Mouse (Mus musculus): ENCODE measurements around the gene Cenpv.

Cenpv gene

DNA sequence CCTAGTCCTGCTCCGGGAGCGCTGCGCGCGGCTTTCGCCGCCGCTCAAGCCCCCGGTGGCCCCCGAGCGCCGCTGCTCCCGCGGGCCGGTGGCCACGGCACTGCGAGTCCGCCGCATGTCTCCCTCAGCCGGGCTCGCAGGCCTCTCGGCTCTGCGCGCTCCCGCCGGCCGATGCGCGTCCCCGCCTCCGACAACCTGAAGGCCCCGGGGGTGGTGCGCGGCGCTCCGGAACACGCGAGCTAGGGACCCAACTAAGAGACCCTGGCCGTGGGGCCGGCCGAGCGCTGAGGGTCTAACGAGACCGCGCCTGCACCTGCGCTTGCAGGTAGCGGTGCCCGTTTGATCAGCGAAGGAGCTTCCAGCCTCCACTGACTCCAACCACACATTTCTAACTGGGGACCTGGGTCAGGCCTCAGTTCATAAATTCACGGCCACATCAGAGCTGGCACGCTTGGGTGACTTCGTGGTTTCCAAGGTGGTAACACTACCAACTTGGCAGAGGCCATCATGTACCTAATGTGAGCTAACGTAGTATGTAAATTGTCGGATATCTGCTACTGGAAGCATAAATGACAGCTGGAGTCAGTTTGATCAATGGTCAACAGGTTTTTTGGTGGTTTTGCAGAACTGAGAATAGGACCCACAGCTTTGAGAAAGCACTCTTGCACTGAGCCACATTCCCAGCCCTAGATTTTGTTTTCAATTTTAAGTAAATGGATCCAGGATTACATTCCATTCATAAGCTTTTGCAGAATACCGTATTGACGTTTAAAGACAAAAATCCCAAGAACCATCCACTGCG, at the start of gene Cenpv:
Gene Cenpv (minus strand): TSS at position 173 of the 802 bp plus-strand sequence.
- DNase-seq (ENCODE audit: low read depth, low spot score) = no peak

DNA sequence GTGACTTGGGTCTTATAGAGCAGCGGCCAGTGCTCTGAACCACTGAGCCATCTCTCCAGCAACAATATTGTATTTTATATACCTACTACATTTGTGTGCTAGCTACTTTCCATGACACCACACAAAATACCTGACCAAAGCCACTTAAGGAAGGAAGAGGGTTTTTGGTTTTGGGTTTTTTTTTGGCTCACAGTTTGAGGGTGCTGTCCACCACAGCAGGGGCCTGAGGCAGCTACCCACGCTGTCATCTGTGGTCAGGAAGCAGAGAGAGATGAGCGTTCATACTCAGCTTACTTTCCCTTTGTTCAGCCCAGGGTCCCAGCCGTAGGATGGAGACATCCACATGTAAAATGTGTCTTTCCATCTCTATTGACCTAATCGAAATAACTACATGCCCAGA, 48.0 kb upstream of the Cenpv start:
- DNase-seq (ENCODE audit: low read depth, low spot score) = no peak

- DNase-seq (ENCODE audit: low read depth, low spot score) = no peak
Observed at GRCm38 (mm10) chr11:62584671-62585206, 45.7 kb upstream of the Cenpv start.

DNA sequence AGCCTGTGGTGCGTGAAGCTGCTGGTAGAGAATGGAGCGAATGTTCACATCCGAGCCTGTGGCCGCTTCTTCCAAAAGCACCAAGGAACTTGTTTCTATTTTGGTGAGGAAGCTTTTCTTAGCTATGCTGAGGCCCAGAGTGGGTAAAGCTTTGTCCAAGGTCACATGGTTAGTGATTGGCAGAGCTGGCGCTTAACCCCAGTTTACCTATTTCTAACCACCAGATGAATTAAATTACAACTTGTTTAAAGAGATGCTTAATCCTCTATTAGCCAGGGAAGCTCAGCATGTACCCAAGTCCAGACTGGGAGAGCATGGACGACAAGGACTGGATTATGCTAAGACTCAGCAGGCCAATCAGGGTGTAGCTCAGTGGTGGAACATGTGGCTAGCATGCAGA, 44.0 kb upstream of the Cenpv start:
- DNase-seq (ENCODE audit: low read depth, low spot score) = no peak

- DNase-seq (ENCODE audit: low read depth, low spot score) = no peak
Observed at GRCm38 (mm10) chr11:62576530-62577152, 37.6 kb upstream of the Cenpv start.

- no peak for DNase-seq (ENCODE audit: low read depth, low spot score)
Observed at GRCm38 (mm10) chr11:62575659-62576438, 36.8 kb upstream of the Cenpv start.

- DNase-seq (ENCODE audit: low read depth, low spot score) = peak; percentile 84
Observed at GRCm38 (mm10) chr11:62575297-62575658, 36.2 kb upstream of the Cenpv start.

DNA sequence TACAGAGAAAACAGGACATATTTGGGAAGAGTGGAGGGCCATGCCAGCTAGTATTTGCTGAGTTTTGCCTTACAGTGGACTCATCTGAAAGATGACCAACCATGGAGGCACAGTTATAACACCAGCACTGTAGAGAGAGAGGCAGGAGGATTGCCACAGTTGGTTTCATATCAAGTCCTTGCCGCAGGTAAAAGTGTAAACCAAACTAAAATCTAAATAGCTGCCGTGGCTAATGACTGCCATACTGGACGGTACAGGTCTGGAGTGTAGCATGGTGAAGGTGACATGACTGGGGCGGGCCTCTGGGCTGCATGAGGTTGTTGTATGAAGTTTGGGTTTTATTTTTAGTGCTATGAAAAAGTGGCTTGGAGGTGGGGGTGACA, 35.6 kb upstream of the Cenpv start:
- no peak for DNase-seq (ENCODE audit: low read depth, low spot score)

DNA sequence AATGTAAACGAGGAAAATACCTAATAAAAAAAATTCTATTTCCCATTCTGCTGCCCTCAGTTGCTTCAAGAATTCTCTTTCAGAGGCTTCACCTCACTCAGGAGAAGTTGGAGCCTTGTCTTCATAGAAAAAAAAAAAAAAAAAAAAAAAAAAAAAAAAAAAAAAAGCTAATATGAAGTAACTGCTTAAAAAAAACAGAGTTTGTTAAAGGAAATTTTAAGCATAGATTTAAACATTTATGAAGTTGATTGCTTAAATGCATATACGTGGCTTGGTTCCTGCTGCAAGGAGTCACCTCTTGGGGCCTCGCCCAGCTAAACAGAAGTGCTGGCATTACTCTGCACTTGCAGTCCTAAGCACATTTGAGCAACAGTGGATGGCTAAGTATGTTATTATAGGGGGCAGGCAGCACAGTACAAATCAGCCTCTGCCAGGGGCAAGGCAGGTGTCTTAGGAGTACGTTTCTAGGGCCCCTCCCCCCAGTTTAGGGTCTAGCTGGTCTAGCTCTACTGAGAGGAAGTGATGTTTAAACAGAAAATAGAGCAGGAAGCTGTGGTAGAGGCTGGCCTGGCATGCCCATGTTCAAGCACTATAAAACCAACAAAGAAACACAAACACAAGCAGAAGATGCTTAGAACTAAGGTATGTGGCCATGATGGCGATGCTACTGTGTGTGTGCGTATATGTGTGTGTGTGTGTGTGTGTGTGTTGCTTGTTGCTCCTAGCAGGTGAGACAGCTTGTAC, 35.1 kb upstream of the Cenpv start, which contains the start of gene Trpv2:
Gene Trpv2 (plus strand): TSS at position 528 of the 744 bp plus-strand sequence.
- no peak for DNase-seq (ENCODE audit: low read depth, low spot score)

GRCm38 (mm10) chr11:62568300-62568699, 29.2 kb upstream of the Cenpv start:
- DNase-seq (ENCODE audit: low read depth, low spot score) = no peak

DNA sequence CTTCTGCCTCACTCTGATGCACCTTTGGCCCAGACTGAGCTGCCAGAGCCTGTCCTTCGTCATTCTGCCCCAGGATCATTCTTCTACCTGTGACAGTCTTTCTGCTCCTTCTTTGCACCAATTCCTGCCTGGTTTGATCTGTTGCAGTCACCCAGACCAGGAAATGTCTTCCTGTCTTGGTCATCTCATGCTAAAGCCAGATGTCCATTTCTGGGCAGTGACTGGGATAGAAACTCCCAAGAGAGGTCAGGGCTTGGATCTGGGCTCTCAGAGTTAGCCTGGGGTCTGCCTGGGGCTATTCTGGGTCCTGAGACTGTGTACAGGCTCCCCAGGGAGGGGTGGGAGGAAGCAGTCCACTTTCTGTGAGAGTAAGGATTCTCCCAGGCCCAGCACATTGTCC, 27.1 kb upstream of the Cenpv start:
- DNase-seq (ENCODE audit: low read depth, low spot score) = no peak

DNA sequence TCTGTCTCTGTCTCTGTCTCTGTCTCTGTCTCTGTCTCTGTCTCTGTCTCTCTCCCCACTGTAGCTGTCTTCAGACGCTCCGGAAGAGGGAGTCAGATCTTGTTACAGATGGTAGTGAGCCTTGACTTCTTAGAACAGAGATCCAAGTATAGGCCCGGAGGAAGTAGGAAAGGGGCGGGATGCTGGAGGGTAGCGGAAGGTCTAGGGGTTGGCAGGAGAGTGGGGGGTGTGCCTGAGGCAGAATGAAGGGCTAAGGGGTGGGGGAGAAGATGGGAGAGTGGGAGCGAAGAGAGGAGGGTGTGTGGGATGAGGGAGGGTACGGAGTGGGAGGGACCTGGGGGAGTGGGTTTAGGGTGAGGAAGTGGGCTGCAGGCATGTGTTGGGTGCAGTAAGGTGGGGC, 26.7 kb upstream of the Cenpv start:
- no peak for DNase-seq (ENCODE audit: low read depth, low spot score)

GRCm38 (mm10) chr11:62563590-62563989, 24.5 kb upstream of the Cenpv start:
- no peak for DNase-seq (ENCODE audit: low read depth, low spot score)

DNA sequence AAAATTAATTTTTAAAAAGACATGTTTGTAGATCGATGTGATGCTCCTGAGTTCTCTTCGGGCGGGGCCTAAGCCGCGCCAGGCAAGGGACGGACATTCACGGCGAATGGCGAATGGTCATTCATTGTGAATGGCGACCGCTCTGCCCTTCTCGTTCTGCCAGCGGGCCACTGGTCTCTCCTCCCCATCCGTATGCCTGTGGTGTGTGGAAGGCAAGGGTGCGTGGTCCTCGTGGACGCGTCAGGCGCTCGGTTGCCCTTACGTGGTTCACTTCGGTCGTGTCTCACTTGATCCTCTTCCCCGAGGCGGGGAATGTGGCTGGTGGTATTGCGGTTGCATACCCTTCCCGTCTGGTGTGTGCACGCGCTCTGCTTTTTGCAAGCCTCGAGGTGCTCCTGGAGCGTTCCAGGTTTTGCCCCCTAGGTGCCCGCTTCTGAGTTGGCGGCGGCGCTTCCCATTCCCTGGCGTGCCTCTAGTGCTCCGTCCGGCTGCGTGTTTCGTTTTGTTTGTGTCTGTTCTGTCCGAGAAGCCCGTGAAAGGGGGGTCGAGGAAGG, 21.5 kb upstream of the Cenpv start:
- DNase-seq (ENCODE audit: low read depth, low spot score) = no peak

DNA sequence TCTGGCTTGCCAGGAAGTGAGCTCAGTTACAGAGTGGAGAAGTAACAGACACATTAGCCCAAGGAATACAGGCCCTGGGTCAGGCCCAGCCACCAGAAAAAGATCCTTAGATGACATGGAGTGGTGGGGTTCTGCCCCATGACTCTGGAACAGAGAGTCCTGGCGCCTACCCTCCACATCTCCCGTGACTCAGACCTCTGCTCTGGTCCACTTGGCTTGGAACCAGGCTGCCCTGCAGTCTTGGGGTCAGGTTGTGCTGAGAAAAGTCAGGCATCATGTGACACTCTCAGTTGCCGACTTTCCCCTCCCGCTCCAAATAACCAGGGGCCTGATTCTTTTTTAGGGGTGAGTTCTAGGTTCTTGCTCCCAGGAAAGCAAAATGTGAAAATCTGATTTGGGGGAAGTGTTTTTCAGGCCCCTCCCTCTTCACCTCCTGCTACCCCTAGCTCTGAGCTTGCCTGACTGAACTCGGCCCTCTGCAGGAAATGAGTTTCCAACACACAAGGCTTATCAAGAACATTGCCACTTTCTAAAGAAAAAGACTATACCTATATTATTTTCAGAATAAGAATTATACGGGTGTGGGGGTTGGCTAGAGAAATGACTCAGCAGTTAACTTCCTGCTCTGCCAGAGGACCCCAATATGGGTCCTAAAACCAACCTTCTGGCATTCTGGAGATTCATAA, 20.0 kb upstream of the Cenpv start:
- no peak for DNase-seq (ENCODE audit: low read depth, low spot score)

- no peak for DNase-seq (ENCODE audit: low read depth, low spot score)
Observed at GRCm38 (mm10) chr11:62558152-62558551, 19.1 kb upstream of the Cenpv start.

DNA sequence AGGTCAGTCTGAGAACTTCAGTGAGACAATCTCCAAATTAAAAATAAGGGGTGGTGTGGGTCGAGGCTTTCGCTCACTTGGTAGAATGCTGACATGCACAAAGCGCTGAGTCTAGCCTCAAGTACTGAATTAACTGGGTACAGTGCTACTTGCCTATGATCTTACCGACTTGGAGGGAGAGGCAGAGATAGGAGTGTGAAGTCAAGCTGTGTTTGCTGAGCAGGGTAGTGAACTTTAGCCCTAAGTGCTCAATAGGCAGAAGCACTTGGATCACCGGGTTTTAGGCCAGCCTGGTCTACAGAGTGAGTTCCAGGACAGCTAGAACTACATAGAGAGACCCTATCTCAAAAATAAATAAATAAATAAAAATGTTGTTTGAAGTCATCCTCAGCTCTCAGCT, 18.1 kb upstream of the Cenpv start:
- no peak for DNase-seq (ENCODE audit: low read depth, low spot score)

- no peak for DNase-seq (ENCODE audit: low read depth, low spot score)
Observed at GRCm38 (mm10) chr11:62555896-62556412, 16.9 kb upstream of the Cenpv start.

GRCm38 (mm10) chr11:62554934-62555517, 16.0 kb upstream of the Cenpv start:
- no peak for DNase-seq (ENCODE audit: low read depth, low spot score)

Data from forelimb bud, embryonic 11.5 days (tissue).